Mouse (Mus musculus) lung, postnatal 4 days (tissue): ENCODE data around the gene Cpe.

ENCODE experiments used
- DNase-seq, 2 experiments: peaks; one replicate each; pipeline ENCODE4 v3.0.0; 2021

Cpe gene

DNA sequence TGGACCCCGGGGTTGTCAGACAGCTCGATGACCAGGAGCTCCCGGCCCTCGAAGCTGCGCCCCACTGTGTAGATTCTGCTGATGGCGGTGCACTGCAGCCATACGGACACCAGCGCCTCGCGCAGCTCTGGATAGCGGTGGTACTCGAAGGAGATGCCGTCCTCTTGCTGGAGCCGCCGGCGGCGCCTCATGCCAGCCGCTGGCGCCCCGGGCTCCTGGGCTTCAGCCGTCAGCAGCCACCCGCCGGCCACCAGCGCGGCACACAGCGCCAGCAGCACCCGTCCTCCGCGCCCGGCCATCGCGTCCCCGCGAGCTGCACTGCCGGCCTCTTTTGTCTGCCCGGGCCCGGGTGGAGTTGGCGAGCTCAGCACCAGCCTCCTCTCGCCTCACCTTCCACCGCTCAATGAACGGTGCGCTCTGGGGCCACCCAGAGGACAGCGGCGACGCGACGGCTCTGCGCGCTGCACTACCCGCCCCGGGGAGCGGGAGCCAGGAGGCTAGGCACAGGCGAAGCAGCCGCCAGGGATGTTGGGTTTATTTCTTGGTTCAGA lies at the start of gene Cpe:
Gene Cpe (minus strand): TSS at position 404 of the 551 bp plus-strand sequence.
- DNase-seq, result peak; percentile 66 to 72

- DNase-seq, result no peak
Observed at GRCm38 (mm10) chr8:64740547-64741211, 47.8 kb upstream of the Cpe start.

DNA sequence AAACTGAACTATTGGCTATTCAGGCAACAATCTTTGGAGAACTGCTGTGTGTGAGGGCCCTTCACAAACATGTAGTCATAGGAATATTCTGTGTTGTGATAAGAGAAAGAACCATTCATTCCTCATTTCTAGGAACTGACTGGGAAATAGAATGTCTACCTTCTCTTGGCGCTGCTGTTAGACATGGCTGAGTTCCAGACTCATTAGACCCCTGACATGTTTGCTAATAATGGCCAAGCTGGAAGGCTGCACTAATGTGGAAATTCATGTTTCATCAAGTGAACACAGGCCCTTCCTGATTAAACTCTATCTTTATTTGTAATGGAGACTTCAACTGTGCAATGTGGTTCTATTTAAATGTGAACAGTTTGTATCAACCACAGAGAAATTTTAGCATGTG lies 46.1 kb upstream of the Cpe start:
- DNase-seq, result no peak

GRCm38 (mm10) chr8:64736767-64737323 lies 44.0 kb upstream of the Cpe start:
- DNase-seq, result no peak

GRCm38 (mm10) chr8:64735161-64735560 lies 42.3 kb upstream of the Cpe start:
- no peak for DNase-seq

DNA sequence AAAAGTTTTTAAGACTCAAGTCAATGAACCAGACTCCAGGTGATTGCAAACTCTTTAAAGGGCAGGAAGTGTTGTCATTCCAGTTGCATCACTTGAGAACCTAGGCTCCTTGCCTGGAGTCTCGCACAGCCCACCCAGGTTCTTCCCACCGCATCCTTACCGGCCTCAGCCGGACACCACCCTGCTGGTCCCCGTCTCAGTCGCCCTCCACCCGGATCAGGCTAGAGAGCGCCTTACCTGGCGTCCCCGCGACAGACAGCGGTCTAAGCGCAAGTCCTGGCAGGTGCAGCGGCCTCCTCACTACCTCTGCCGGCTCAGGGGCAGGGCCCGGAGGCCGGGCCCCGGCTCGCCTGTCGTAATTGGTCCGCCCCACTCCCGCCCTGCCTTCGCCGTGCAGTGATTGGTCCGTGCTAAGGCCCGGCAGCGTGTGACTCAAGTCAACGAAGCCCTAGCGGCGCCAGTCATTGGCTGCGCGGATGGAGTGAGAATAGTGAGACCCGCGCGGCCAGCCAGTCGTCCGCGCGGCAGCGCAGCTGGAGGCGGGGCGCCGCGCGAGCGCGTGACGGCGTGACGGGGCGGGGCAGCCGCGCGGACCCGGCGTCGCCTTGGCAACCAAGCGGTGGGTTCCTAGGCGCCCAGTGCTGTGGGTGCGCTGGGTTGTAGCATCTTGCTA lies 40.6 kb upstream of the Cpe start, which contains the start of gene Msmo1:
Gene Msmo1 (minus strand): TSS at position 522 of the 673 bp plus-strand sequence.
- DNase-seq, result peak; percentile 96 to 99

DNA sequence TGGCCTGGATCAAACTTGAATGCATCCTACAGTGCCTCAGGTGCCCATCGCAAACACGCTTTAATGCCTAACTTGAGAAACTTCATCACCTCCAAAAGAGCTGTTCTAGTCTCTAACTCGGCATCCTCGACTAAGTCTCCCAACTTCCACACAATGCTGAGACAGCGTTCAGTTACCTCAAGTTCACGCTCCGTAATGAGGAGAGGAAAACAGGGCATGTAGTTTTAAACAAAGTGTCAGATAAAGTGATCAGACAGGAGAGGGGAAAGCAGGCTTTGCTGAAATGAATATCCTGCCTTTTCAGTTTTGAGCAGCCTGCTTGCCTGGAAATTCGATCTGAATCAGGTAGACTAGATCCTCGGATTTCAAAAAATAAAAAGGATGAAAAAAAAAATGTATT lies 39.7 kb upstream of the Cpe start:
- no peak for DNase-seq

- no peak for DNase-seq
Observed at GRCm38 (mm10) chr8:64728156-64728555, 35.3 kb upstream of the Cpe start.

DNA sequence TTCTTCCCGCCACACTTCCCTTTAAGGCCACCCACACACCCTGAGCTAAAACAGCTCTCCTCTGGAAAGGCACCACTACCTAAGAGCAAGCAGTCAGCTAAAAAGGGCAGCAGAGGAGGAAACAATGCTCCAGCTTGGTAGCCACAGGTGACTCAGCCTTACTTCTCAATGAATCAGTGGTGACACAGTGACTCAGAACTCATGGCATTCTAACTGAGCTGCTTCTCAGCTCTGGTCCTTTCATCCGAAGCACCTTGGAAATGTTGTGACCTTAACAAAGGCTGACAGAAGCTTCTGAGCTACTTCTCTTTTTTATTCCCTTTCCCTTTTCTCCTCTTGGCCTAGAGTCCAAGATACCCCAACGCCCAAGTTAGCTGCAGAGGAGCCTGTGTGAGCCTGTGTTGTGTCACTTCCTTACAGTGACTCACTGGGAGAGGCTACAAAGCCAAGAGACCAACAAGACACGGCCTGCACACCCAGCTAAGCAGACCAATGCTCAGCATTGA lies 33.4 kb upstream of the Cpe start:
- no peak for DNase-seq

DNA sequence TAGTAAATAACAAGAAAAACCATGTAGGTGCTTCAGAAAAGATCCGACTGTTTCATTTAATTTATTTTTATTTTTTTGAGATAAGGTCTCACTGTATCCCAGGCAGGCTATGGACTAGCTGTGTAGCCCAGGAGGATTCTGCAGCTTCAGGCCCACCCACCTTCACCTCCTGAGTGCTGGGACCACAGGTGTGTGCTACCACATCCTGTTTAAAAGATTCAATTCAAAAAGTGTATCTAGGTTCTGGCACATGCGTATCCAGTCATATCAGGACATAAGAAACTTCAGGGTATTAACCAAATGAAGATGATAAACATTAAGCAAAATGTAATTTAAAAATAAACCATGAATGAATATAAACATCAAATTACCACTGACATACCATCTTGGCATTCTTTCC lies 30.4 kb upstream of the Cpe start:
- no peak for DNase-seq

- DNase-seq, result no peak
Observed at GRCm38 (mm10) chr8:64717868-64718267, 25.0 kb upstream of the Cpe start.

DNA sequence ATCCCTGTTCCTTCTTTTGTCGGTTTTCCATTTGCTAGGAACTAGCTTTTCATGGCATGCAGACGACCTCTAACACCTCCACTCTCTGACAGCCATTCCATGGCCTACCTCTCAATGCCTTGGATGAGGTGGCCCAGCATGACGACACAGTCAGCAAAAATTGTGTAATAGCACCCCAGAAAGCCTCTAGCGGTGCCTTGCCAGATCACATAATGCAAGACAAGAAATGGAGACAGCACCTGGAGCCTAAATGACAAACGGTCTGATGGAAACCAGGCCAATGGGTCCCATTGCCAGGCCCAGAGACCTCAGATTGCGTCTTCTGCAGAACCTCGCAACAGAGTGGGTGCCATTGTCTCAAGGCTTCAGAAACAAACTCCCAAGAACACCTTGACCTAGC lies 19.6 kb upstream of the Cpe start:
- DNase-seq, result no peak

GRCm38 (mm10) chr8:64711544-64711943 lies 18.7 kb upstream of the Cpe start:
- DNase-seq, result no peak

GRCm38 (mm10) chr8:64707481-64707880 lies 14.6 kb upstream of the Cpe start:
- no peak for DNase-seq

DNA sequence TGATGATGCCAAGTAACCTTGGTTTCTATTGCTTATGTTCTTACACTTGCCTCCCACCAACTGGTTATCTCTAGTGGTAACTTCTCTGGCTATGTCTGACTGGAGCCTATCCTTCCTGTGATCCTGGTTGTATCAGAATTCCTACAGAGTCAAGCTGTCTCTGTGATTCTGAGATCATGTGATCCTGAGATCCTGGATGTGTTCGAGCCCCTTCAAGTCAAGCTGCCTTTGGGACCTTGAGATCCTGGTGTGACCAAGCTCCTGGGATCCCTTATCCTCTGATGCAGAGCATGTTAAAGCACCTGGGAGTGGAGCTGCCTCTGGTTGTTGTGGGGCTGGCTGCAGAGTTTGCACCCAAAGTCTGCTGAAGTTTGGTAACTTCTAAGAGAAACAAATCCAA lies 10.3 kb upstream of the Cpe start:
- no peak for DNase-seq

DNA sequence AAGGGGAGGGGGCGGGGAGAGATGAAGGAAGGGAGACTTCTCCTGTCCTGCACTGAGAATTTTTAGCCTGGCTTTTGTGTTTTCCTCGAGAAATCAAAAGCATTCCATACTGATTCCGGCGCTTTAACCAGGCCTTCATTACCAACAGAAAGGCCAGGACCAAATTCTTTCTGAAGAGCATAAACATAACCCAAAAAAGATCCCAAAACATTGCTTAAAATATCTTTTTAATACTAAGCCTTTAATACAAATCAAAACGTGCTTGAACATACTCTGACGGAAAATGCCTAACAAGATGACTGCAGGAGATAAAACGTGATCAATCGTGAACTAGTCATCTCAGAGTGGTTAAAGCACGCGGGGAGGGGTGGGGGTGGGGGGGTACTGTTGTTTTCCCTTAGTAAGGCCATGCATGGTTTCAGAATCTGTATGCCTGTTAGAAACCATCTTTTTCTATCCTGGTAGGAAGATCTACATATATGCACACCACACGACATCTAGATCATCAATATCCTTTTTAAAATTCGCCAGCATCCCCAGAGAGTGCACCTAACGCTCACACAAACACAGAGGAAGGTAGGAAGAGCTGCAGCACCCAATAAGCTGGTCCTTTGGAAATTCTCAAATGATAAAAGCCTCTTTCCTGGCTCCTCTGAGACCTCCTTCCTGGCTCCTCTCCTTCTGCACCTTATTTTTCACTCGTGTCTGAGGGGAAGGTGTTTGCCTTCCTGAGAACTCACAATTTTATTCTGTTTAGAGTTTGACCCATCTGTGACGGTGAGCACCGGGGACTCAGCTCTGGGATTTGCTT lies 1.1 kb downstream of the Cpe start:
- no peak for DNase-seq

DNA sequence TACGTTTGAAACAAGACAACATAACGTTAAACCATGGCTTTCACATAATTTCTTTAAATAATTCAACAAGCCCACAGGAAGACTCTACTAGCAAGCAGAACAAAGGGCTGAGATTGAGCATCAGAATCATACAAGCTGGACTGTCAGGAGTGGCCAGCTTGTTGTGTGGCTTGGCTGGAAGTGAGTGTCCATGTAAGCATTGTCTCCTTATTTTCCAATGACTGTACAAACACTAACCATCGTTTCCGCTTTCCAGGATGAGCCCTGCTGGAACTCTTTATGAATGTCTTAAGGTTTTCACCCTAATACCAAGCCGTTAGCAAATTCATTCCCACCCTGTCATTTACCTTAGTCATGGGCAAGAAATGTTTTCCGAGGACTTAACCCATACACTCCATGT lies 2.0 kb downstream of the Cpe start:
- no peak for DNase-seq

GRCm38 (mm10) chr8:64690306-64690705 lies 2.5 kb downstream of the Cpe start:
- DNase-seq, result no peak

DNA sequence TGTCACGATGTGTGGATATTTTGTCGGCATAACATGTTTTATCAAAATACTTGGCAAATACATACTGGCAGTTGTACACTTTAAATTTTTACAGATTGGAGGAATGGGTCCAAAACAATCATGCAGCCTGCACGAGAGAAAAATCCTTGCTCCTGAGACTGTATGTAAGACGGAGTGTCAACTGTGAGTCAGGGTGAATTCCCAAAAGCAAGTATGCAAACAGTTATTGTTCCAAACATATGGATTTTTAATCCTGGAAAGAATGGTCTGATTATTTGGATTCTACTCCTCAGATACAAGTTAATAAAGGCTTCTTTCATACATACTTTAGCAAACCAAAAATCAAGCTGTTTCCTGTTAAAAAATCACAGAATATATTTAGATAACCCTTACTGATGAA lies 4.1 kb downstream of the Cpe start:
- no peak for DNase-seq

DNA sequence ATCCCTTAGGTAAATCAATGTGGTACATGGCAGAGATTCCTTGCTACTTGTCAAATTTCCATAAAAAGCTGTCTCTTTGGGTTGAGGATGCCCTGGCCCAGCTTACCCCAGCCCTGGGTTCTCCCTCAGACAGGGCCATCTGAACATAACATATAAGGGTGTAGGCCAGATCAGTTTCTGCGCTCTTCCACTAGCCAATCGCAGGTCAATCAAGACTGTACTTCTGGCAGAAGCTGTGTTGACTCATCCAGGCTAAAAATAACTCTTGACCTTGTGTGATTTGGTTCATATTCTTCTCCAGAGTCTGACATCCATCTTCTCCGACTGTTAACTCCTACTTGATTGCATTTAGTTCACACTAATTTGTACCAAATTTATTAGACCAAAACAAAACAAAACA lies 4.7 kb downstream of the Cpe start:
- DNase-seq, result no peak

- DNase-seq, result no peak
Observed at GRCm38 (mm10) chr8:64682501-64682900, 10.4 kb downstream of the Cpe start.

DNA sequence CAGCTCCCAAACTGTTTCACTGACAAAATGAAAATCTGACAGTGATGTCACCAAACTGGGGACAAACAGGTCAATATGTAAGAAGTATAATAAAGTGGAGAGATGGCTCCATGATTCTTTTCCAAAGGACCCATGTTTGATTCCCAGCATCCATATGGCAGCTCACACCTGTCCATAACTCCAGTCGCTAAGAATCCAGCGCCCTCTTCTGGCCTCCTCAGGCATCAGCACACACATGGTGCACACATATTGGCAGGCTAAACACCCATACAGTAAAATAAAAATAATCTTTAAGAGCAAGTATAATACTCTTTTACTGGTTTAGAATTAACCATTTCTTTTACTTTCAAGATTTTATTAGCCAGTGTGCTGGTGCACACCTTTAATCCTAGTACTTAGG lies 16.5 kb downstream of the Cpe start:
- no peak for DNase-seq

DNA sequence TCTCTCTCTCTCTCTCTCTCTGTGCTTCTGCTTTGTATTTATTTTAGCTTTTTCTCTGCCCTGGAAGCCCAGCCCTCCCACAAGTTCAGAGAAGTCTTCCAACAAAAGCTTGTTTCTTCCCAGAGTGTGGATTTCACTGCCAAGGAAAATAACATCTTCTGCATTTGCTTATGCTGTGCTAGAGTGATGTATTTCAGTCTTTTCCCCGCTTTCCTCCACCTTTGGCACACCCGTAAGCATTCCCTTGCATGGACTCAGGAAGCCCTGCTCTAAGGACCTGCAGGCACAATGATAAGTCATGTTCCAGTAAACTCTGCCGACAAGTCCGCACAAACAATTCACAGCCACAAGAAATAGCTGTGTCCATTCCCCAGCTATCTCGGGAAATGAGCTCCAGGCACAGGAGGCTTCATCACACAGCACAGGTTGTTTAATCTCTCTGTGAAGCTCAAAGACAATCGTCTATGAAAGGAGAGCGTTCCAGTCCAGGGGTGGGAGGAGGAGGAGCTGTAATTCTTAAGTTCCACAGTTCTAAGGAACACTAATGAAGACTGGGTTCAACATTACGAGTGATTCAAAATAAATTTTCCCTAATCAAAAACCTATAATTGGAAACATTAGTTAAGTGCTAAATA lies 17.8 kb downstream of the Cpe start:
- DNase-seq, result no peak
